Mouse (Mus musculus) limb, embryonic 15.5 days (tissue): Measurements from ENCODE around the gene Hist2h2ac. TPM values are rescaled to one million over a fixed set of nuclear protein-coding genes. Genes with fewer than 3 reads are reported as not detected.
A peak's percentile ranks its signal among the peaks of the same experiment; 100 is the strongest.
"Not testable (repeated sequence)": the region's sequence is repeated elsewhere in the genome, so short reads cannot be mapped to it uniquely, and the experiment has no call there.

ENCODE experiments used
- ATAC-seq: fragments of 200-750 bp; cut with Nextera tagmentation; 2 replicates; pipeline ENCODE4 v1.8.0; 2017; ENCODE audit warnings: low read depth, moderate TSS enrichment; ENCODE audit not compliant: insufficient number of reproducible peaks, low FRiP score, low TSS enrichment
- H3K27ac ChIP-seq: fragments of 300-500 bp; sonication (generic); 2 replicates; pipeline ENCODE4 v1.5.1; 2015; ENCODE audit warnings: moderate library complexity, mild to moderate bottlenecking, inconsistent platforms
- H3K27me3 ChIP-seq: fragments of 300-500 bp; sonication (generic); 2 replicates; pipeline ENCODE4 v1.6.1; 2015; ENCODE audit warnings: inconsistent platforms
- H3K36me3 ChIP-seq: fragments of 300-500 bp; sonication (generic); 2 replicates; pipeline ENCODE4 v1.6.1; 2015; ENCODE audit warnings: inconsistent platforms
- H3K4me1 ChIP-seq: fragments of 300-500 bp; sonication (generic); 2 replicates; pipeline ENCODE4 v1.6.1; 2015; ENCODE audit warnings: inconsistent platforms
- H3K4me2 ChIP-seq: fragments of 300-500 bp; sonication (generic); 2 replicates; pipeline ENCODE4 v1.6.1; 2015; ENCODE audit warnings: mild to moderate bottlenecking, inconsistent platforms
- H3K4me3 ChIP-seq: fragments of 300-500 bp; sonication (generic); 2 replicates; pipeline ENCODE4 v1.5.1; 2015; ENCODE audit warnings: mild to moderate bottlenecking, inconsistent platforms
- H3K9ac ChIP-seq: fragments of 300-500 bp; sonication (generic); 2 replicates; pipeline ENCODE4 v1.6.1; 2015; ENCODE audit warnings: inconsistent platforms
- H3K9me3 ChIP-seq: fragments of 300-500 bp; sonication (generic); 2 replicates; pipeline ENCODE4 v1.6.1; 2016; ENCODE audit warnings: inconsistent platforms
- WGBS: fragments of 180-500 bp; shearing (Covaris S2); methylation state at CpG from one replicate; pipeline ENCODE4 v1.1.7; 2015; 5-methylcytosine and 5-hydroxymethylcytosine counted together
- polyA plus RNA-seq: library from polyadenylated mRNA; unstranded; fragments of >200 nt; fragmentation: Nextera tagmentation; extraction: Ambion mirVana; gene quantifications from 2 replicates; pipeline ENCODE4 v1.2.1, GENCODE M21; 2015

Hist2h2ac gene
- polyA plus RNA-seq, result 5.9 and 8.7 TPM in 2 replicates

DNA sequence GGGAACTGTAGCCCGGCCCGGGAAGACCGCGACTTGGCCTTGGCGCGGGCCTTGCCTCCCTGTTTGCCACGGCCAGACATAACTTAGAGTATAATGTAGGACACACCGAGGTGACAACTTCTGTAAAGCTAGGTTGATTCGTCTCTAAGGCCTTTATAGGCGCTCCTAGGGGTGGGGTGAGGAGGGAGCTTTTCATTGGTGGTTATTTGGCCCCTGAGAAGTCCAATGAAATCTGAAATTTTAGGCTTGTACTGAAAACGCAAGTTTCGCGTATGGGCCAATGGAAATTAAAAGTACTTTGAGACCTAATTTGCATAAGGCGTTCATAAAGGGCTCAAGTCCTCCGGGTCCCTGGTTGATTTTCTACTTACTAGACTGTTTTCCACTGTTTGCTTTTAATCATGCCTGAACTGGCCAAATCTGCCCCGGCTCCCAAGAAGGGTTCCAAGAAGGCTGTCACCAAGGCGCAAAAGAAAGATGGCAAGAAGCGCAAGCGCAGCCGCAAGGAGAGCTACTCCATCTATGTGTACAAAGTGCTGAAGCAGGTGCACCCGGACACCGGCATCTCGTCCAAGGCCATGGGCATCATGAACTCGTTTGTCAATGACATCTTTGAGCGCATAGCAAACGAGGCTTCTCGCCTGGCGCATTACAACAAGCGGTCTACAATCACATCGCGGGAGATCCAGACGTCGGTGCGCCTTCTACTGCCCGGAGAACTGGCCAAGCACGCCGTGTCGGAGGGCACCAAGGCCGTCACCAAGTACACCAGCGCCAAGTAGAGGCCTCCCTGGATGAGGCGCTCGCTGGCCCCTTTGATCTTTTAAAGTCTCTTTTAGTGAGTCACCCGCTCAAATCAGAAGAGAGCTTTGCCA lies at the start of gene Hist2h2ac, which contains the start of gene Hist2h2be:
TSS of gene Hist2h2ac (minus strand) at position 116 of the 875 bp plus-strand sequence.
TSS of gene Hist2h2be (plus strand) at position 355 of the 875 bp plus-strand sequence.
- Histone ChIP-seq H3K9me3 (no peaks in the 10 kb centered on the region), H3K27me3 (no peaks in the 10 kb centered on the region), H3K36me3 (no peaks in the 10 kb centered on the region), H3K9ac (peak within 1 kb of the TSS; percentile 74), H3K4me1 (peaks cover 16% of the 10 kb centered on the region), H3K4me2 (peak within 1 kb of the TSS; percentile 75), H3K4me3 (peak within 1 kb of the TSS; percentile 57), H3K27ac (peak within 1 kb of the TSS; percentile 99)
- peak; percentile 87 for ATAC-seq
- WGBS, result under 1% methylated on average over 43 of the region's 43 CpGs

GRCm38 (mm10) chr3:96269511-96270474 lies 49.1 kb upstream of the Hist2h2ac start, which contains the start of gene Hist2h2bb:
Hist2h2bb (plus strand) TSS chr3:96269752.
- peak within 1 kb of the TSS; percentile 96 for H3K27ac ChIP-seq
- no peaks in the 10 kb centered on the region for H3K27me3 ChIP-seq
- H3K4me1 ChIP-seq, result peaks cover 11% of the 10 kb centered on the region; the same call in 1 of the 2 replicates
- H3K36me3 ChIP-seq, result no peaks in the 10 kb centered on the region
- peak within 1 kb of the TSS; percentile 52 for H3K4me3 ChIP-seq
- H3K4me2 ChIP-seq, result peak within 1 kb of the TSS; percentile 80
- whole genome bisulfite sequencing, result under 1% methylated on average over 45 of the region's 45 CpGs
- peak within 1 kb of the TSS; percentile 44 for H3K9ac ChIP-seq
- peak; percentile 95 for ATAC-seq
- H3K9me3 ChIP-seq, result no peaks in the 10 kb centered on the region

DNA sequence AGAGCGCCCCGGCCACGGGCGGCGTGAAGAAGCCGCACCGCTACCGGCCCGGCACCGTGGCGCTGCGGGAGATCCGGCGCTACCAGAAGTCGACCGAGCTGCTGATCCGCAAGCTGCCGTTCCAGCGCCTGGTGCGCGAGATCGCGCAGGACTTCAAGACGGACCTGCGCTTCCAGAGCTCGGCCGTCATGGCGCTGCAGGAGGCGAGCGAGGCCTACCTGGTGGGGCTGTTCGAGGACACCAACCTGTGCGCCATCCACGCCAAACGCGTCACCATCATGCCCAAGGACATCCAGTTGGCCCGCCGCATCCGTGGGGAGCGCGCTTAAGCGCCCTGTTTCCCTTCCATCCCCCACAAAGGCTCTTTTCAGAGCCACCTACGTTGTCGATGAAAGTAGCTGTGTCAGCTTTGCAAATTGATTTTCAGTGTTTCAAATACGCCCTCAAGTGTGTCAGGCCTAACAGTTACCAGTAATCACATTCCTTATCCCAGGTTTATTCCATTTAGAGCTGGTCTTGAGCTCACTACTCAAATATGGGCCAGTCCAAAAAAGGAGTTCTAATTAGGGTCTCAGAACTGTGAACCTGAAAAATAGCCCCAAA lies 48.2 kb upstream of the Hist2h2ac start:
- not testable (repeated sequence) for H3K36me3 ChIP-seq, H3K9me3 ChIP-seq, H3K27me3 ChIP-seq
- 0% methylated on average over 12 of the region's 44 CpGs for WGBS
- H3K4me1 ChIP-seq, result peaks cover 19% of the 10 kb centered on the region
- peak overlapping the region; percentile 96 for H3K27ac ChIP-seq
- H3K9ac ChIP-seq, result 0 out of 2 replicates have a peak overlapping the region, but pooled peaks have one; percentile 20
- ATAC-seq, result peak; percentile 7; the same call in 1 of the 2 replicates
- peak overlapping the region; percentile 52 for H3K4me3 ChIP-seq
- H3K4me2 ChIP-seq, result peak overlapping the region; percentile 60

DNA sequence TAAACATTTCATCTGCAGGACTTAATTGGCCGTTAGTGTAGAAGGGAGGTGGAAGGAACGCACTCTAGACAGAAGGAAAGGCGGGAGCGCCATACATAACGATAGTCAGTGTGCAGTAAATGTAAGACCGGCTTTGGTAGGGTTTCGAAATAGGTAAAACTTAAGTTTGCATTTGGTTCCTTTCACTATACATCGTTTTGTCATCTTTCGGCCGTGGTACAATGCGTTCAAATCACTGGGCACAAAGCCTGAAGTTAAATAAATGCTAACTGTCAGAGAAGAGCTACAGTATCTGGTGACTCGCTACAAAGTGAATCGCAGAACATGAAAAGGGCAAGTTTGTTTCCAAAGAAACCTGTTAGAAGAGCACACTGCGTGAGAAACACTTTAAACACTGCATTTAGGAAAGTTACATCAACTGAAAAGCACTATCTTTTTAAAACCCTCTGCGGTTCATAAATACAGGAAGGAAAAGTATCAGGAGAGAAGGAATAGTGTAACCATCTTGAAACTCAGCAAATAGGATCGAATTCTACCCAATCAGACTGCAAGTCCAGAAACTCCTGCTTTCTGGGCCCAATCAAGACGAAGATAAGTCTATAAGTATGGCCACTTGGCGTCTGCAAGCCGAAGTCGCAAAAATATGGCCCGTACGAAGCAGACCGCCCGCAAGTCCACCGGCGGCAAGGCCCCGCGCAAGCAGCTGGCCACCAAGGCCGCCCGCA lies 47.5 kb upstream of the Hist2h2ac start, which contains the start of gene Hist2h3b:
TSS of gene Hist2h3b (plus strand) at position 604 of the 725 bp plus-strand sequence.
- Histone ChIP-seq H3K4me2 (peak within 1 kb of the TSS; percentile 80), H3K36me3 (no peaks in the 10 kb centered on the region), H3K4me3 (peak within 1 kb of the TSS; percentile 52), H3K27ac (peak within 1 kb of the TSS; percentile 96), H3K9me3 (no peaks in the 10 kb centered on the region), H3K9ac (0 out of 2 replicates have a peak within 1 kb of the TSS, but pooled peaks have one; percentile 20), H3K27me3 (no peaks in the 10 kb centered on the region), H3K4me1 (peaks cover 20% of the 10 kb centered on the region)
- 19% methylated on average over 30 of the region's 30 CpGs for WGBS
- peak; percentile 69 for ATAC-seq

DNA sequence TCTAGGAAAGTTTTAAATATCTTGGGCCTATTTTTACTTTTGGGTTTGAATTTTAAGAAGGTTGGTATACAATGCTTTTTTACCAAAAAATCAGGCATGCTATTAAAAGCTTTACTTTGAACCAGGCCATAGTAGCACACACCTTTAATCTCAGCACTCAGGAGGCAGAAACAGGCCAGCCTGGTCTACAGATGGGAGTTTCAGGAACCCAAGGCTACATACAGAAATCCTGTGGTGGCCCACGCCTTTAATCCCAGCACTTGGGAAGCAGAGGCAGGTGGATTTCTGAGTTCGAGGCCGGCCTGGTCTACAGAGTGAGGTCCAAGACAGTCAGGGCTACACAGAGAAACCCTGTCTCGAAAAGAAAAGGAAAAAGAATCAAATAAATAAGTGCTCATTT lies 46.9 kb upstream of the Hist2h2ac start:
- no peaks in the 10 kb centered on the region for H3K9me3 ChIP-seq
- WGBS, result 83% methylated on average over 4 of the region's 4 CpGs
- H3K27me3 ChIP-seq, result no peaks in the 10 kb centered on the region
- peak overlapping the region; percentile 92 for H3K27ac ChIP-seq
- H3K36me3 ChIP-seq, result no peaks in the 10 kb centered on the region
- H3K9ac ChIP-seq, result no peak overlapping the region
- ATAC-seq, result no peak
- peak overlapping the region; percentile 47; the same call in 1 of the 2 replicates for H3K4me2 ChIP-seq
- no peak overlapping the region for H3K4me3 ChIP-seq
- peaks cover 21% of the 10 kb centered on the region for H3K4me1 ChIP-seq

DNA sequence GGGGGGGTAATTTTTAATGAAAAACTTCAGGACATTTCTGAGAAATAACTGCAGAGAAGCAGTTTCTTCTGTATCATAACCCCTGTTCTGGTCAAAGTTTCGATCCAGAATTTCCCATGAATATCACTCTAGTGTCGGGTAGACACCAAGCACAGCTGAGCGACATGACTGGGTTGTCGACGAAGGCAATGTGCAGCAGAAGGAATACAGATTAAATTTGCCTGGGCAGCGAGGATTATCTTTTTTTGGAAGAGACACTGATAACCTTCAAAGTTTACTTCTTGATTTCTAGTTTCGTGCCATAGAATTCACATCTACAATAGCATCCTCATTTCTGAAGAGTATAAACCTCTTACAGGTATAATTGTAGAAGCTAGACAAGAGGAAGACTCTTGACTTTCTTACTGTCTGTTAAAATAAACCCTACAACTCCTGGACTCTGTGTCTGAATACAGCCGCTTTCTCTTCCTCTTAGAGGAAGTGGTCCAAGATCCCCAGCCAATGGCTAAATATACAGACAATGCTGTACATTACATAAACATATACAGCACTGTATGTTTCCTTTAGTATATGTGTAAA lies 45.5 kb upstream of the Hist2h2ac start:
- no peak for ATAC-seq
- WGBS, result 92% methylated on average over 8 of the region's 8 CpGs
- no peak overlapping the region for H3K27ac ChIP-seq

GRCm38 (mm10) chr3:96264404-96264949 lies 43.8 kb upstream of the Hist2h2ac start:
- no peak for ATAC-seq
- Histone ChIP-seq H3K4me2 (peak overlapping the region; percentile 52), H3K9ac (peak overlapping the region; percentile 40; the same call in 1 of the 2 replicates), H3K9me3 (no peaks in the 10 kb centered on the region), H3K27ac (peak overlapping the region; percentile 98), H3K4me3 (peak overlapping the region; percentile 59), H3K27me3 (no peaks in the 10 kb centered on the region), H3K36me3 (no peaks in the 10 kb centered on the region), H3K4me1 (peaks cover 27% of the 10 kb centered on the region)
- 71% methylated on average over 7 of the region's 7 CpGs for WGBS

More for the DNA sequence above, 45.5 kb upstream of the Hist2h2ac start:
- H3K4me1 ChIP-seq, result peaks cover 31% of the 10 kb centered on the region
- no peaks in the 10 kb centered on the region for H3K9me3 ChIP-seq
- H3K27me3 ChIP-seq, result no peaks in the 10 kb centered on the region
- no peaks in the 10 kb centered on the region for H3K36me3 ChIP-seq
- no peak overlapping the region for H3K9ac ChIP-seq
- H3K4me2 ChIP-seq, result no peak overlapping the region
- no peak overlapping the region for H3K4me3 ChIP-seq

DNA sequence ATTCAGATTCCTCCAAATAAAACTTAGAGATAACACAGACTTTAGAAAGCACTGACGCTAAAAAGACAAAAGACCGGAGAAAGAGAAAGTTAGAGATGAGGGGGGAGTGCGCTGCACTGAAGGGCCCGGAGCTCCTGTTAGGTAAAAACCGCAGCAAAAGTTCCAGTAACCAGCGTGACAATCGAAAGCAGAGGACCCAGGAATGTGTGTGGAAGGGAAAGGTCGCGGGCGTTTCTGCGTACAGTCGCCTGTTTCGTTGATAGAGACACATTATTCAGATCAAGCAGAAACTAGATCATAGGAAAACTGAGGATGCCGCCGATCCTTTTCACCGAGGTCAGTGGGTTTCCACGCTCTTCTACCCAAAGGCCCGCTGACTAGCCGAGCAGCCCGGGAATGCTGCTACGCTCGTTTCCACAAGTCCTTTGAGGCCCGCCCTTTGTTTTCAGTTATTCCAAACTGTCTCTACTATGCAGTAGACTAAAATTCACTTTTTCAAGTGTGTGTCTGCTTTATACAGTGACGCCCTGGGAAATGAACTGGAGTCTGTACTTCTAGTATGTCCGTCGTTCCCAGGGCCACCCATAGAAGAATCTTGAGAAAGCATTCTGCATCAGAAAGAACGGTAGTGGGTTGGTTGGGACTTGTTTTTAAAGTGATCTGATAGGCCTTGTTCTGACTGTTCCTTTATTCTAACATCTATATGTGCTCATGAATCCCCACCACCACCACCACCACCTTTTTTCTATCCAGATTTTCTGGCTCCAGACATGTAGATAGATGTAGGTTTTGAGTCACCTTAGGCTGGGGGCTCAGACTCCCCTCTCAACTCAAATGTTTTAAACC lies 43.1 kb upstream of the Hist2h2ac start:
- no peaks in the 10 kb centered on the region for H3K36me3 ChIP-seq
- H3K4me1 ChIP-seq, result peaks cover 27% of the 10 kb centered on the region
- H3K9me3 ChIP-seq, result no peaks in the 10 kb centered on the region
- 6% methylated on average over 27 of the region's 27 CpGs for WGBS
- peak overlapping the region; percentile 40 for H3K9ac ChIP-seq
- ATAC-seq, result no peak
- H3K4me3 ChIP-seq, result peak overlapping the region; percentile 59
- peak overlapping the region; percentile 52 for H3K4me2 ChIP-seq
- H3K27ac ChIP-seq, result peak overlapping the region; percentile 98
- H3K27me3 ChIP-seq, result no peaks in the 10 kb centered on the region

GRCm38 (mm10) chr3:96262979-96263550 lies 42.4 kb upstream of the Hist2h2ac start, which contains the start of gene Hist2h4:
Hist2h4 (minus strand) TSS chr3:96263311.
- peak; percentile 88 for ATAC-seq
- WGBS, result under 1% methylated on average over 40 of the region's 40 CpGs
- Histone ChIP-seq H3K9me3 (no peaks in the 10 kb centered on the region), H3K36me3 (no peaks in the 10 kb centered on the region), H3K4me3 (peak within 1 kb of the TSS; percentile 59), H3K27ac (peak within 1 kb of the TSS; percentile 98), H3K9ac (peak within 1 kb of the TSS; percentile 73), H3K4me2 (peak within 1 kb of the TSS; percentile 69), H3K27me3 (no peaks in the 10 kb centered on the region), H3K4me1 (peaks cover 25% of the 10 kb centered on the region)
